Comparison of ENCODE assay signal across 10 mouse cellular contexts in the genomic region with DNA sequence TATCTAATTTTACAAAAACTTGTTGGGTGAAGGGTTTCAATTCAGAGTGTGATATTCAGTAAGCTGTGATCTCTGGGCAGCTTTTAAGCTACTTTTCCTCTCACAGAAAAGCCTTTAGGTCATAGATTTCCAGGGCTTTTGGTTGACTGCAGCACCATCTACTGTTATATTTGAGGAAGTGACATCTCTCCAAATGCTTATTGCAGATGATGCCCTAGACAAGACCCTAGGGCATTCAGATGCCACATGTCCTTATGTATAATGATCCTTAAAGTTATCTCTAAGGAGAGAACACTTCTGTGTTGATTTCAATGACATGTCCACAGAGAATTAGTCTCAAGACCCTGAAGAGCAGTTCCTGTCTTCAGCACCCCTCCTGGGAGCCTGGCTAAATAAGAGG. TPM values are rescaled to one million over a fixed set of nuclear protein-coding genes. Genes with fewer than 3 reads are reported as not detected.
DNase-seq lines count a peak whose midpoint lies in the region; ATAC-seq and TF ChIP-seq lines count a peak whose summit lies in the region.
"Had no signal": no experiment of that assay in that cellular context is flagged by ENCODE, and none has a peak within 500 bp of the region (broad histone marks: within the 10 kb centered on the region; RNA-seq: fewer than 3 reads in every experiment).

No protein-coding gene starts in this region.

- H3K27ac ChIP-seq in heart, adult 2 months = no peak overlapping the region
- H3K27ac ChIP-seq in heart, embryonic 10.5 days = no peak overlapping the region
- no peak overlapping the region for H3K27ac ChIP-seq in lung, postnatal 0 days (ENCODE audit: low read length)
- no peak overlapping the region for H3K27ac ChIP-seq in neural tube, embryonic 15.5 days (replicated peaks)
- H3K27ac ChIP-seq: embryonic facial prominence, embryonic 12.5 days had no signal

- no peak for TF ChIP-seq POLR2A in heart, adult 2 months (IDR thresholded peaks at IDR 0.05; ENCODE audit: insufficient read depth, low read depth, low read length)

- no peak for DNase-seq in heart, adult 2 months
- DNase-seq in heart, embryonic 10.5 days (ENCODE audit: low spot score) = no peak
- peak; percentile 57 for DNase-seq in lung, postnatal 0 days (ENCODE audit: low spot score)
- DNase-seq in lung, postnatal 36 days = no peak
- DNase-seq in embryo, embryonic 11 days = peak; percentile 60
- no peak for DNase-seq in thymus, postnatal 36 days
- DNase-seq: lung, adult 2 months had no signal

- intact Hi-C loops in heart, adult 2 months (cut with DNase I) = loop anchor here (1.0 to 10.0 kb wide), 4 partner anchors 192 to 579 kb away; no protein-coding TSS in a partner anchor

- peak; percentile 78 for TF ChIP-seq CTCF in heart, adult 2 months (IDR thresholded peaks at IDR 0.05)
- TF ChIP-seq CTCF in lung, postnatal 0 days (IDR thresholded peaks at IDR 0.05) = peak; percentile 65

- H3K36me3 ChIP-seq in heart, adult 2 months (ENCODE audit: control insufficient read depth, insufficient read depth, low read length) = no peaks in the 10 kb centered on the region
- H3K36me3 ChIP-seq in heart, embryonic 10.5 days = no peaks in the 10 kb centered on the region; the same call in 1 of the 2 replicates
- H3K36me3 ChIP-seq in lung, postnatal 0 days (ENCODE audit: insufficient read depth, low read length) = no peaks in the 10 kb centered on the region
- no peaks in the 10 kb centered on the region for H3K36me3 ChIP-seq in neural tube, embryonic 15.5 days
- H3K36me3 ChIP-seq: embryonic facial prominence, embryonic 12.5 days had no signal

- no peak overlapping the region for H3K4me3 ChIP-seq in heart, adult 2 months
- H3K4me3 ChIP-seq in heart, embryonic 10.5 days = no peak overlapping the region
- no peak overlapping the region for H3K4me3 ChIP-seq in lung, postnatal 0 days (ENCODE audit: low read depth, low read length)
- no peak overlapping the region for H3K4me3 ChIP-seq in neural tube, embryonic 15.5 days (replicated peaks)
- H3K4me3 ChIP-seq: embryonic facial prominence, embryonic 12.5 days had no signal

- no peaks in the 10 kb centered on the region for H3K4me1 ChIP-seq in heart, adult 2 months (ENCODE audit: control insufficient read depth, insufficient read depth, low read length)
- no peaks in the 10 kb centered on the region for H3K4me1 ChIP-seq in heart, embryonic 10.5 days
- H3K4me1 ChIP-seq in lung, postnatal 0 days (ENCODE audit: insufficient read depth, low read depth, low read length) = no peaks in the 10 kb centered on the region
- H3K4me1 ChIP-seq in neural tube, embryonic 15.5 days = no peaks in the 10 kb centered on the region
- H3K4me1 ChIP-seq: embryonic facial prominence, embryonic 12.5 days had no signal

- no peaks in the 10 kb centered on the region for H3K9me3 ChIP-seq in heart, embryonic 10.5 days
- no peaks in the 10 kb centered on the region for H3K9me3 ChIP-seq in lung, postnatal 0 days (ENCODE audit: low read length)
- no peaks in the 10 kb centered on the region for H3K9me3 ChIP-seq in neural tube, embryonic 15.5 days (replicated peaks)
- H3K9me3 ChIP-seq: embryonic facial prominence, embryonic 12.5 days had no signal

- no peak overlapping the region for H3K9ac ChIP-seq in heart, adult 2 months (ENCODE audit: low read depth, low read length)
- no peak overlapping the region for H3K9ac ChIP-seq in lung, postnatal 0 days (replicated peaks; ENCODE audit: low read depth)
- no peak overlapping the region for H3K9ac ChIP-seq in neural tube, embryonic 15.5 days (replicated peaks)
- H3K9ac ChIP-seq: embryonic facial prominence, embryonic 12.5 days had no signal

- no peaks in the 10 kb centered on the region for H3K79me2 ChIP-seq in heart, adult 2 months (replicated peaks; ENCODE audit: control insufficient read depth, insufficient read depth, low read length)

- no peak overlapping the region for H3K4me2 ChIP-seq in lung, postnatal 0 days (replicated peaks; ENCODE audit: low read depth, low read length)
- H3K4me2 ChIP-seq in neural tube, embryonic 15.5 days = no peak overlapping the region
- H3K4me2 ChIP-seq: embryonic facial prominence, embryonic 12.5 days had no signal

- TF ChIP-seq EP300 in heart, adult 2 months (IDR thresholded peaks at IDR 0.05; ENCODE audit: insufficient read depth, low read depth, low read length) = no peak
- no peak for TF ChIP-seq EP300 in lung, postnatal 0 days (IDR thresholded peaks at IDR 0.05)

- H3K27me3 ChIP-seq in heart, adult 2 months (ENCODE audit: control insufficient read depth, insufficient read depth, low read length) = no peaks in the 10 kb centered on the region
- no peaks in the 10 kb centered on the region for H3K27me3 ChIP-seq in heart, embryonic 10.5 days (ENCODE audit: insufficient read depth, poor library complexity, severe bottlenecking)
- no peaks in the 10 kb centered on the region for H3K27me3 ChIP-seq in lung, postnatal 0 days (replicated peaks; ENCODE audit: insufficient read depth, low read length)
- no peaks in the 10 kb centered on the region for H3K27me3 ChIP-seq in neural tube, embryonic 15.5 days (replicated peaks)
- H3K27me3 ChIP-seq: embryonic facial prominence, embryonic 12.5 days had no signal

- no peak for ATAC-seq in lung, postnatal 0 days
- ATAC-seq in neural tube, embryonic 15.5 days (ENCODE audit: low FRiP score) = peak; percentile 54; the same call in 1 of the 2 replicates
- no peak for ATAC-seq in inflammation-experienced regulatory T-cells, adult 6 months

RNA-seq across cellular contexts. Expression of a gene that starts 49.2 kb away (rescaled TPM):
- total RNA-seq in heart, adult 2 months (2021) = 10 to 100 TPM in 1 of 2 experiments, 1 to 10 TPM in 1; 9.0 to 10.3 TPM
- polyA plus RNA-seq in heart, adult 2 months (2012; rRNA removed) = 4.1 and 12.6 TPM in 2 replicates
- polyA plus RNA-seq in heart, embryonic 10.5 days (2016; fragmentation: Nextera tagmentation; extraction: Ambion mirVana) = 107 and 165 TPM in 2 replicates
- 1.9 and 2.7 TPM in 2 replicates for polyA plus RNA-seq in lung, postnatal 0 days (2015; fragmentation: Nextera tagmentation; extraction: Ambion mirVana)
- 22.9 and 25.8 TPM in 2 replicates for polyA plus RNA-seq in neural tube, embryonic 15.5 days (2015; fragmentation: Nextera tagmentation; extraction: Ambion mirVana)
- polyA plus RNA-seq in inflammation-experienced regulatory T-cells, adult 6 months (2017; shearing (Covaris generic)) = not detected

Comparison
In these comparisons a context has a peak if more than half of its experiments do, and no peak if none do; other contexts are left out.
1. DNase-seq: peak in lung, postnatal 0 days (single experiment) and embryo, embryonic 11 days (single experiment); none in heart, adult 2 months (0 of 2), heart, embryonic 10.5 days (single experiment), lung, postnatal 36 days (single experiment) and thymus, postnatal 36 days (0 of 2).